Mouse (Mus musculus) Muller cell, postnatal 12 days (primary cell): Measurements from ENCODE around the gene Uba5.
A peak's percentile ranks its signal among the peaks of the same experiment; 100 is the strongest.

Experiments
- DNase-seq: peaks from one replicate; pipeline ENCODE4 v3.0.0-alpha.2; 2015; ENCODE audit errors: inconsistent ontology term

Gene Uba5

DNA sequence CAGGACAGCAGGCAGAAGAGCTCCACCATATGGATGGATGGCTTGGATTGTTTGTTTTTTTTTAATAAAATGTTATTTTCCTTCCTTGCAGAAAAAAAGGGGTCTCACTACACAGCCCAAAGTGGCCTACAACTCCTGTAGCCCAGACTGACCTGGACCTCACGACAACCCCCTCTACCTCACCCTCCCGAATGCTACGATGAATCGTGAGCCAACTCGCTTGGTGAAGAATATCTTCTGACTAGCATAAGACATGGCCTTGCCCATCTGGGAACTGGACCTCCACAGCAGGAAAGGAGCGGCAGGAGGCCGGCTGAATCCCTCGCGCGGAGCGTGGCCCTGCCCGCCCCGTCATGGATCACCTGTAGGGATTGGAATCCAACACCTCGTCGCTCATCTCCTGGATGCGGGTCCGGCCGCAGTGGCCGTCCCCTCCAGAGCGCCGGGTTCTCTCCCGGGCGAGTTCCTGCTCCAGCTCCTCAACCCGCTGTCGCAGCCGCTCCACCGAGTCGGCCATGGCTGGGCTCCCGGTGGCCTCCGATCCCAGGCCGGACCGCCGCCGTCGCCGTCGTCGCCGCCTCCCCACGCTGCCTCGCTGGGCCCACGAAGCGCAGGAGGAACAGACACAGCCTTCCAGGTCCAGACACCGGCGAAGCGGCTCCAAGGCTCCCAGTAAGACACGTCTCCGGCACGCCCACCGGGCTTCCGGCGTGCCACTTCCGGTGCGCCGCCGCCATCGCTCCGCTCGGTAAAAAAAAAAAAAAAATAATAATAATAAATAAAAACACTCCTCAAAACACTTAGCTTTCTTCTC is at the start of gene Uba5:
Gene Uba5, minus strand, starts transcription at position 705 of the 814 bp plus-strand sequence.
- no peak for DNase-seq

DNA sequence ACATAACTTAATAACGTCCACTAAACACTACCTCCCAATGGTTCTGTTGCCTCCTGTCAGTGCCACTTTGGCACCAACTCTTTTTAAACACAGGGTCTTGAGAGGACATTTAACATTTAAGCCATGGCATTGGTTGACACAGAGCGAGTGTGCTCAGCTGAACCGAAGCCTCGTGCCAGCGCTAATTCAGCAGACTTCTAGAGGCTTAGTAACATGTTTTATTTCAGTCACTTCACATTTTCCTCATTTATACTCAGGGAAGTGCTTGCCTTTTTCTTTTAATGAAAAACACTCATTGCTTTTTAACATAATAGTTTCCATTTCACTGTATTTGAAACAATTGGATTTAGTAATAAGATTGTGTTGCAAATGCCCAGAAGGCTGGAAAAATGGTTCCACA is 46.2 kb upstream of the Uba5 start:
- DNase-seq = no peak

DNA sequence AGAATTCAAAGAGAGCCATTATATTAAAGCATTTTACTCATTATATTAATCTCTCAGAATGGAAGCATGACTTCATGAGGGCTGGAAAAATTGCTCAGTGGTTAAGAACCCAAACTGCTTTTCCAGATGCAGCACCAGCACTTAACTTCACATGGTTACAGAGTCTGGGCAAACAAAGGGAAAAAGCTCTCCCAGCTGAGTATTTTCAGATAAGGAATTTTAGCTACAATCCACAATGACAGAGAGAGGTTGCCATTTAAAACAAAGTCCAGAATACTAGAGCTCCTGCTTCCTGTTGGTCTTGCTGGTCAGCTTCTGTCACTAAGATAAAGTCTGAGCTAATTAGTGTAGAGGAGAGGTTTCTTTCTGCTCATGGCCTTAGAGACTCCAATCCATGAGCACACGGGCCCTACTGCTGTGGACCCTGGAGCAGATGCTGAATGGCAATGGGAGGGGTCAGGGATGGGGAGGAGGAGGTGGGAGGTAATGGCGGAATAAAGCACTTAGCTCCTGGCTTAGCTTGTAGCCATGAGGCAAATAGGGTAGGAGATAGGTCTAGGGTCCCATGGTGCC is 45.7 kb upstream of the Uba5 start:
- no peak for DNase-seq

DNA sequence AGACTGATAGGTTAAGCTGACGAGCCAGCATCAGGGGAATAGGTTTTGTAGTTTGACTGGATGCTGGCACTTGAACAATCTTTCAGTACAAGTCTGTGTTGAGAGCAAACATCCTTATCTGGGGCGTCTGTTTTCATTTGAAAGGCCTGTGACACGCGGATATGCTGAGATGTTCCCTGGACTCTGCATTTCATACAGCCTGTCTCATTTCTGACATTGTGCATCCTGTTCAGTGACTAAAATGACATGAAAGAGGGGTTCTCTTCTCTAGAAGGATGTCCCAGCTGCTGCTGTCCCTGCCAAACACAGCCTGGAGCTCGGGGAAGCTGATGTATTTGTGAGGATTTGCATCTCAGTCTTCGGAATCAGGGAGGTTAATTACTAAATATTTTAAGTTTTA is 44.5 kb upstream of the Uba5 start:
- DNase-seq = no peak

DNA sequence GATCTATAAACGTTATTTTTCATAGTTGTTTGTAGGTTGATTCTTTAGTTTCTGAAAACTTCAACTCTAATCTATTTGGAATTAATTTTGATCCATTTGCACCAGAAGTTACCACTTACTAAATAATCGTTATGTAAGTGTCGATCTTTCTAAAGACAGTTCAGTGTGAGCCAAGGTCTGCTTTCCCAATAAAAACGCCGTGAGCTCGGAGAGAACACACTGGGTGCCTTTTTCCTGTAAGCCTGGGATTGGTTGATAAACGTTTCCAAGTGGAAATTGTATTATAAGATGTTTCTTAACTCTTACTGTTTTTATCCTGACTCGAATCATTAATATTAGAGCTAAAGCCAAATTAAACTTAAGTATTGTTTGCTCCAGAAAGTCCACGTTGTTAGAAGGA is 44.0 kb upstream of the Uba5 start:
- DNase-seq = no peak

DNA sequence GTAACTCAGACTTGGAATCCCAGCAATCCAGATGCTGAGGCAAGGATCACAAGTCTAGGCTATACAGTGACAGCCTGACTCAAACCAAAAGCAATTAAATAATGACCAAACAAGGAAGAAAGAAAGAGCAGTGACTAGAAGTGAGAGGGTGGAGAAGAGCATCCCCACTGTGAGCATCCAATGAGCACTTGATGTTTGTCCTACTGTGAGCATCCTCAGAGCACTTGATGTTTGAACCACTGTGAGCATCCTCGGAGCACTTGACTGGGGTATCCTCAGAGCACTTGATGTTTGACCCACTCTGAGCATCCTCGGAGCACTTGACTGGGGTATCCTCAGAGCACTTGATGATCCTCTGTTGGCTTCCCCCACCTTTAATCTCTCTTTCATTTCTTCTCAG is 42.1 kb upstream of the Uba5 start:
- DNase-seq = no peak

DNA sequence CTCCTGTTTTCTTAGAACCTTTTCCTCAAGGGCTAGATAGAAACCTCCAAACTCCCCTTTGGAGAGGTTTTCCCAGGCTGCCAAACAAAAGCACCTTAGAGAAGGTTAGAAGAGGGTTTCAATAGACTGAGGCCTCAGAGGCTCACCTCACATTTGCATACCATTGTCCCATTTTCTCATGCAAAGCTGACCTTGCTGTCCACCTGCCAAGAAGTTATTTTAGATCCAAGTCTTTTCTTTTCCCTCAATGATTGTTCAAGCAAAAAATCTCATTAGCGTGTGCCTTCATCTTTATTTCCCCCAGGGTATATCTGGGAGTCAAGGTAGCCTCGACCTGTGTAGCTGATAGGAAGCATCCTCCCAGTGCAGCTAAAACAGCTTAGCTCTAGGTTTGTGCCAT is 40.0 kb upstream of the Uba5 start:
- no peak for DNase-seq

DNA sequence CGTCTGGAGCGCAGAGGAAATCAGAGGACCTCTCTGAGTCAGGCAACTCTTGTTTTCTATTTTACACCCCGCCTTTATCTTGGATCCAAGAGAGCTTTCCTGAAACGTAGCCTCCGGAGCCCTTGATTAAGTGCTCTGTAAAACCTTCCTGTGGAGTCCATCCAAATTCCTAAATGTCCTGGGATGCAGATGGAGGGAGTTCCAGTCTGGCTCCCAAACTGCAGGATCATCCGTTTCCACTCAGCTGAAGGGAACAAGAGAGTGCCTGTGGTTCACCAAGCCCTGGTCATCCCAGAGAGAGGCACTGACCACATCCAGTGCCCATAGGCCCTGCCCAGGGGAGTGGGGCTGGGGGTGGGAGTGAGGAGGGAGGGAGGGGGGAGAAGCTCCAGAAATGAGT is 39.4 kb upstream of the Uba5 start:
- DNase-seq = peak; percentile 52

DNA sequence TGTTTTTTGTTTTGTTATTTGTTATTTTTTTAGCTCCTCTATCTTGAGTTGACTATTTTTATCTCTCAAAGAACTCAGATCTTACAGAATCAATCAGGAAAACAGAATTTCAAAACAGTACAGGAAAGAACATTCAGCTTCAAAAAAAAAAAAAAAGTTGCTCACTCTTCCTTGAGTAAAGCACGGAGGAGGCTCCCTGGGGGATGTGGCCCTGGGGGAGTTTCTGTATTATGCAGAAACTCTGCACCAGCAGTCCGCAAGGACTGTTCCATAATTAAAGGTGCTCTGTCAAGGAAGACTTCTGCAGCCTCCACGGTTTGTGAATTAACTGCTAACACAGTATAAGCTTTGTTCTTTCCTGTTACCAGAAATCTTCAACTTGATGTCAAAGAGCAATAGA is 38.5 kb upstream of the Uba5 start:
- DNase-seq = no peak

DNA sequence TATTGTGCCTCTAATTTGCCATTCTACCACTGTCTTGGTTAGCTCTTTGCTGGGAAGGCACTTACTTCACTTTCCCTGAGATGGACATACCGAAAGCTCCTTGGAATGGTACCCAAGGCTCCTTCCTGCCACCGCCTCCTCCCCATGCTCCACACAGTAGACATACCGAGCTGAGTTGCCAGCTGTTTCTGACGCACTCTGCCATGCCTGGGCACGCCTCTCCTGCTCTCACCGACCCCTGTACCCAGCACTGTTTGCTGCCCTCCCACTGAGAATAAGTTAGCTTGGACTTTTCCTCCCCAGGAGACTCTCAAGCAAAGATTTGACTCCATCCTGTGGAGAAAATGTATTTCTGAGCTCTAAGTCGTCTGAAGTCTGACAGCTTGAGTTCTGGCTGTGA is 37.9 kb upstream of the Uba5 start:
- DNase-seq = no peak

DNA sequence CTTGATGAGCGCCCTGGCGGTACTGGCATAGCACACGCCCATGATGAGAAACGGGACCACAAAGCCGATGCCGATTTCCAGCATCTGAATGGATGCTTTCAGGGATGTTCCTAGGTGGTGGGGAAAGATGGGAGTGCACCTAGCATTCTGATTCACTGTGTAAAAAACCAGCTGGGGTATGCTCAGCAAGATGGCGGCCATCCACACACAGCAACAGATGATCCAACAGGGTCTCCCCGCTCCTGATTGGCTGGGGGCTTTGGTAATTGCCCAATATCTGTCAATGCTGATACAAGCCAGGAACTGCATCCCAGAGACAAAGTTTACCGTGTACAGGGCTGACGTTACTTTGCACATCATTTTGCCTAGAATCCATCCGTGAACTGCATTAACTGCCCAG is 36.1 kb upstream of the Uba5 start:
- no peak for DNase-seq

DNA sequence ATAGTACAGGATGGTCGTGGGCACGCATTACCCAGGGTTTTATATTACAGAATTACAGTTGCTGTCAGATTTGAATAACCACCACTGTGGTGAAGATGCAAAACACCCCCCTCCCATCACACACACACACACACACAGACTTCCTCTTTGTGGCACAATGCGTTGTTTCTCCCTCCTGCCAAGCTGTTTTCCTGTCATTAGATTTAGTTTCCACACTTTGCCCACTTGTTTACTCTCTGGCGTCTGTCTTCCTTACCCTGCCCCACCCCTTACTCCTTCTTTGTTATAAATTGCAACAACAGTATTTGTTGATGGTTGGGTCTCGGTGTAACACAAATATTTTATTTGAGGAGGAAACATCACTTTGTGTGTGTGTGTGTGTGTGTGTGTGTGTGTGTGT is 35.3 kb upstream of the Uba5 start:
- no peak for DNase-seq

DNA sequence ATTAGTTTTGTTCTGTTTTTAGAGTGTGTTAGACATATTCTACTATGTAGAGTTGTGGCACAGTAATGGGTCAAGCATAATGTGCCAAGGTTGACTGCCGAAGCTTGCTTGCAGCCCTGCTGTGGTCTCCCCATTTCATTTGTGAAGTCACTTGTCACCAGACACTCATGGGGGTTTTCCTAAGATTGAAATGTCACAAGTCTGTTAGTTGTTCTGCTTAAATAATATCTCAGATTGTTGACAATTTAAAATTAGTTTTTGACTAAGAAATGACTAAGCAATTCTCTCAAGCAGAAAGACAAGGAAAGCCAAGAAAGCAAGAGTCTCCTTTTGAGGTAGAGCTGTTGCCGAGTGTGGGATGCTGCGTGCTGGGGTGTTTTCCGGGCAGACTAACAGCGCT is 30.0 kb upstream of the Uba5 start:
- DNase-seq = no peak

DNA sequence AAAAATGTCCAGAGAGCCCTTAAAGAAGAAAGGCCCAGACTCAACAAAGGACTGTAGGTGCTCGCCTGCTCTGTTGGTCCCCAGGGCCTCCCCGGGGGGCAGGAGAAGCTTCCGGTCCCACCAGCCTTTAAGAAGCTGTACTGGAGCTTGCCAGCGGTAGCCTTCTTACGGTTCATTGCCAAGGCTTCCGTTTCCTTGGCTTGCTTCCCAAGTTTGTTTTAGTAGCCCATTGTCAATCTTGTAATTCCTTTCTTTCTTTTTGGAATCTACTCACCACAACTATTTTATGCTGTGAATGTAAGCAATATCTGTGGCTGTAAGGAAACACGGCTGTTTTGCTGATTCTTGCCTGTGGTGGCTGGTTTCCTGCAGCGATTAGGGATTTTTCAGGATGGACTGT is 25.6 kb upstream of the Uba5 start:
- peak; percentile 84 for DNase-seq

DNA sequence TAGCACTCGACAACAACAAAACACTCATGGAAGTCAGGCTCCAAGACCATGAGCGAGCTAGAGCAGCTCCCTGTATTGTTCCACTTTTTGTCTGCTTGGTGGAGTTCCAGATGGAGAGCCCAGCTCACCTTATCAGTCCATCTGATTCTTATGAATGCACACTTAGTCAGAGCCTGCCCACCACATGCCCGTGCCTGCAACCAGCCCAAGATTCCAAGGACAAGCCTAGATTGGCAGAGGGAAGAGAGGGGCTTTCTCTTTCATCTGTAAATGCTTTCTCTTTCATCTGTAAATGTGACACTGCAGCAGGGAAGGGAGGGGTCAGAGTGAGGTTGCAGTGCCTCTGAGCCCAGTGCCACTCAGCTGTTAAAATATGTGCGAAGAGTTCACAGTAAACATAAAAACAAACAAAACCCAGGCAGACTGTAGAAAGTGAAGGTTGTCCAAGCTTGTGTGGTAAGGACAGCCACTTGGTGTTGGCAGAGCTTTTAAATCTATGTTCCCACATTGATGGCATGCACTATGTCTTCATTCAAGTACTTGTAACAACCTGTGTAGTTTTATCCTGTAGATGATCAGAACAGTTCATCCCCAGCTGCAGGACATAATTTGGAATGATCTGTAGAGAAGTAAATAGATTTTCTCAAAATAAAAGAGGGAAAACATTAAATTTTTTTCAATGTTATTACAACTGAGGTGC is 22.9 kb upstream of the Uba5 start:
- no peak for DNase-seq

DNA sequence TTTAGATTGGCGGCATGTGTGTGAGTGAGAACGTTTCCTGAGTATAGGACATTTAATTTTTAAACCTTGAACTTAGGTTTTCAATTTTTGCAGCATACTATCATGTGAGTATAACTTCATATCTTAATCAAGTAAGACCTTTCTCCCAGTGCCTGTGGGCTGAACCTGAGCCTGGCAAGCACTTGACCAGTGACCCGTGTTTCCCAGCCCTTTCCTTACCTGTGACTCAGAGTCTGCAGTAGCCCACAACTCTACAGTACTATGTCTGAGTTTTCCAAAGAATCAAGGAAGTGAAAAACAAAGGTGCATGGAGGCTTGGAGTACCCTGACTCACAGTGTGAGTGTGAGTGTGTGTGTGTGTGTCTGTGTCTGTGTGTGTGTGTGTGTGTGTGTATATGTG is 17.1 kb upstream of the Uba5 start:
- DNase-seq = no peak

DNA sequence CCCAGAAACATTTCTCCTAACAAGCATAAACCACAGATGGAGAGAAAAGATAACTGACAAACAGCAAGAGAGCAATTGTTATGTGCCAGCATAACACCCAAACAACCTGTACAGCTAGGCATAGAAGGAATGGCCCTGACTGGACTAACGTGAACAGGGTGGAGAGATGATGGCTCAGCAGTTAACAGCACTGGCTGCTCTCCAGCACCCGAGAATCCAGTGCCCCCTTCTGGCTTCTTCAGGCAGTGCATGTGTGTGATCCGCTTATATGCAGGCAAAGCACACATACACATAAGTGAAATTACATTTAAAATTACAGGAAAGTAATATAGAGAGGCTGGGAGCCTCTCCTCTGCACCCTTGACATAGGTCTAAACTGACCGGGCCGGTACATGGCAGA is 16.4 kb upstream of the Uba5 start:
- DNase-seq = no peak

DNA sequence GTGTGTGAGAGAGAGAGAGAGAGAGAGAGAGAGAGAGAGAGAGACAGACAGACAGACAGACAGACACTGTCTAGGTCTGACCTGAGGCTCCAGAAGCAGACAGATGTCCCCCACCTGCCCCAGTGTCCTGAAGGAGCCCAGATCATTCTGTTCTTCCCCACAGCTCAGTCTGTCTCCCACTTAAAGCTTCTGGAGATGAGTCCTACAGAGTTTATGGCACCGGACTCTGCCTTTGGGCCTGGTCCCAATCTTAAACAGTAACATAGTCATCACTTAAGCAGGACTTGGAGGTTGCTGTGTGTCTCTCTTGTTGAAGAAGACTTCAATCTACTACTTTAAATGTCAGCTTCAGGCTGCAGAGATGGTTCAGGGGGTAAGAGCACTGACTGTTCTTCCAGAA is 15.8 kb upstream of the Uba5 start:
- DNase-seq = no peak

DNA sequence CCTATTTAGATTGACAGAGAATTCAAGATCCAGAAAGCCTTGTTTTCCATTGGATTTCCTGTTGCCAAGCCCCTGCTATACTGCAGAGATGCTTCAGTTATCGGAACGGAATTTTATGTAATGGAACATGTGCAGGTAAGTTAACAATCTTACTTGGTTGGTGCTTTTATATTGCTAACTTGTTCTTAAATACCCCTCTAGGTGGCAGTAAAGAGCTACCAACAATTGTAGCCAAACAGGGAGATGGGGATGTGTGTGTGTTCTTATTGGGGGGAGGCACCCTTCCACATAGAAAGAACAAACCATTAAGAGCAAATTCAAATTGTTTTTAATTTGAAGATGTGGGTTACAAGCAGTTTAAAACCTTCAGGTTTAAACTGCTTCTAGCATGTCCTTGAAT is 12.9 kb upstream of the Uba5 start:
- DNase-seq = no peak

DNA sequence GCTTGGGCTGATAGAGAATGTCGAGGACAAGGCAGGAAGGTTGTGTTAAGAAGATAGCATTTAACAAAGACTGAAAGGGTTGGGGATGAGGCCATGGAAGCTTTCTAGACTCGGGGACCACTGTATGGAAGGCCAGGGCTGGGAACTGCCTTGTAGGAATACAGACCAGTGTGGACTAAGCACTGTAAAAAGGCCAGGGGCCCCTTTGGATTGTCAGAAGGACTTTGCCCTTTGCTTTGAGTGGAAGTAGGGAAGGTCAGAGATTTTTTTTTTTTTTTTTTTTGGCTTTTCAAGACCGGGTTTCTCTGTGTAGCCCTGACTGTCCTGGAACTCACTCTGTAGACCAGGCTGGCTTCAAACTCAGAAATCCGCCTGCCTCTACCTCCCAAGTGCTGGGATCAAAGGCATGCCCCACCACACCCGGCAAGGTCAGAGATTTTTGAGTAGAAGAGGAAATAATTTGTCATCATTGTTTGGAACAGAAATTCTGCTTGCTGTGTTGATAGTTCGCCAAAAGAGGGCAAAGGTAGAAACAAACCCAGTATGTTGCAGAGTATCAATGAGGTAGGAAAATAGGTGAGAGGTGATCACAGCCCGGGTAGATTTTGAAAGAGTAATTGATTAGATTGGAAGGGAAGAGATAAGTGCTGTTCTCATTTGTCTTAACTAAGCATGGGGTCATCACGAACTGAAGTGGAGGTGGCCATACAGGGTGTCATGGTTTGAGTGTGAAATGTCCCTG is 8.1 kb upstream of the Uba5 start:
- no peak for DNase-seq

DNA sequence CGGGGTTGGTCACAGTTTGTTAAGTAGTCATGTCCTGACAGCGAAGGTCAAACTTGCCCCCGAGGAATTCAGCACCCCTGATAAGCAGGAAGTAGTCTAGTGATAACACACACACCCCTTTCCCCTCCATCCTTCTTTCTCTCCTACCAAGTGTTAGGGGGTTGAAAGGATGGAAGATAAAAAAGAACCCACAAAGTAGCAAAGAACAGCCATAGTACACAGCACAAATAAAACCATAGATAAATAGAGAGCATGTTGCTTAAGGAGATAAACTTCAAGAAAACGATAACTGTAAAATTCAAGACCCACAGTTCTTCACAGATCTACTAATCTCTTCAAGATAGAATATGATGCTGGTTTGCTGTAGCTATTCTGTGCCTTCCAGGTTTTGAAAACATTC is 7.3 kb upstream of the Uba5 start:
- no peak for DNase-seq

DNA sequence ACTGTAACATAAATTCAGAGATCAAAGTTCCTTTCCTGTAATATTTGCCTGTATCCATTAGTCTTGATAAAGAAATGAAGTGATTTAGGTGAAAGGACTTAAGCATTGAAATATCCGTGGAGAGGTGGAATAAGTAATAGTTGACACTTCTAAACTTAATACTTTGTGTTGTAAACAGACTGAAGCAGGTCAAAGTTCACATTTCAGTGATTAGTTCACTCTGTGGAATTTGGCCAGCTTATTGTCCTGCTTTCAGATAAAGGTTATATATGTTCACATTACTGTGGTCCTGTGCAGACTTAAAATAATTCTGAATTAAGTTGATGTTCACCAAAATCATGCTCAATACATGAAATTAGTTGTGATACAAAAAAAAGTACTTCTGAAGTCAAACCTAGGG is 1.6 kb upstream of the Uba5 start:
- DNase-seq = no peak
